Mouse (Mus musculus) cerebellum, adult (tissue): ENCODE data around the gene Swi5.
"Not testable (repeated sequence)": the region's sequence is repeated elsewhere in the genome, so short reads cannot be mapped to it uniquely, and the experiment has no call there.

Source experiments
- ATAC-seq: cut with Nextera tagmentation; 2 replicates; pipeline ENCODE4 v1.9.2; 2017; ENCODE audit warnings: mild to moderate bottlenecking, moderate library complexity, mixed read lengths; ENCODE audit not compliant: insufficient number of reproducible peaks, low FRiP score, low TSS enrichment

Gene Swi5

GRCm38 (mm10) chr2:32312318-32312964 is 24.6 kb upstream of the Swi5 start:
- ATAC-seq, result no peak

- no peak for ATAC-seq
These were observed 23.8 kb upstream of the Swi5 start for GRCm38 (mm10) chr2:32311443-32312317.

- no peak for ATAC-seq
These were observed 22.4 kb upstream of the Swi5 start for GRCm38 (mm10) chr2:32310096-32310845.

- ATAC-seq, result no peak
These were observed 21.1 kb upstream of the Swi5 start for GRCm38 (mm10) chr2:32308870-32309568.

- ATAC-seq, result no peak
These were observed 20.3 kb upstream of the Swi5 start for GRCm38 (mm10) chr2:32307941-32308760.

- ATAC-seq, result no peak
These were observed 19.4 kb upstream of the Swi5 start for GRCm38 (mm10) chr2:32307247-32307798.

- no peak for ATAC-seq
These were observed 18.3 kb upstream of the Swi5 start for GRCm38 (mm10) chr2:32306176-32306575.

- no peak for ATAC-seq
These were observed 17.8 kb upstream of the Swi5 start for GRCm38 (mm10) chr2:32305668-32306067.

- ATAC-seq, result 0 out of 2 replicates have a peak, but pooled peaks have one; percentile 14
These were observed 16.4 kb upstream of the Swi5 start for GRCm38 (mm10) chr2:32304145-32304832.

GRCm38 (mm10) chr2:32302952-32303351 is 15.1 kb upstream of the Swi5 start:
- no peak for ATAC-seq

- ATAC-seq, result no peak
These were observed 11.6 kb upstream of the Swi5 start for GRCm38 (mm10) chr2:32299469-32299868.

GRCm38 (mm10) chr2:32295842-32296241 is 8.0 kb upstream of the Swi5 start:
- ATAC-seq, result not testable (repeated sequence)

- ATAC-seq, result no peak
These were observed 7.4 kb upstream of the Swi5 start for GRCm38 (mm10) chr2:32295285-32295684.

- ATAC-seq, result no peak
These were observed 6.5 kb upstream of the Swi5 start for GRCm38 (mm10) chr2:32294348-32294747.

GRCm38 (mm10) chr2:32289578-32289977 is 1.7 kb upstream of the Swi5 start:
- ATAC-seq, result no peak

- ATAC-seq, result peak; percentile 21; the same call in 1 of the 2 replicates
These were observed 576 bp upstream of the Swi5 start for GRCm38 (mm10) chr2:32288371-32288931.

- 0 out of 2 replicates have a peak, but pooled peaks have one; percentile 11 for ATAC-seq
These were observed 488 bp downstream of the Swi5 start, which contains the start of gene Golga2 for GRCm38 (mm10) chr2:32287334-32287840. Golga2 (plus strand) TSS chr2:32287384.

- ATAC-seq, result no peak
These were observed 3.9 kb downstream of the Swi5 start for GRCm38 (mm10) chr2:32283986-32284385.
